Mouse (Mus musculus): Measurements from ENCODE around the gene Gnai3.
A peak's percentile ranks its signal among the peaks of the same experiment; 100 is the strongest.

The Gnai3 gene

DNA sequence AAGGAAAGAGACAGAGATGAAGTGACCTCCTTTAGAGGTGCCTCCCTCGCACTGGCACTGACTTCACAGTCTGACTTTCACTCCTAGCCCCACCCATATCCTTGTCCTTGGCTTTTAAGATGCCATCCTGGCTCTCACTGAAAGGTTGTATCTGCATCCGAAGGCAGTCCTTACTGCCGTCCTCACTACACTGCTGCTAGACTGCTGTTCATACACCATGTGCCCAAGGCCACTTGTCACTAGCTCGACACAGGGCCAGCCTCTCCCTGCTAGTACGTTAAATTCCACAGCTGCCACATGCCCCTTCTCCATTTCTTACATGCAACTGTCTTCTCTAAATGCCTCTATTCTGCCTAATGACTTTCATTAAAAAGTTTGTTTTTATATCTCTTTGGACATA lies 34.6 kb downstream of the Gnai3 start:
- no peak for DNase-seq (ENCODE audit: low spot score)

DNA sequence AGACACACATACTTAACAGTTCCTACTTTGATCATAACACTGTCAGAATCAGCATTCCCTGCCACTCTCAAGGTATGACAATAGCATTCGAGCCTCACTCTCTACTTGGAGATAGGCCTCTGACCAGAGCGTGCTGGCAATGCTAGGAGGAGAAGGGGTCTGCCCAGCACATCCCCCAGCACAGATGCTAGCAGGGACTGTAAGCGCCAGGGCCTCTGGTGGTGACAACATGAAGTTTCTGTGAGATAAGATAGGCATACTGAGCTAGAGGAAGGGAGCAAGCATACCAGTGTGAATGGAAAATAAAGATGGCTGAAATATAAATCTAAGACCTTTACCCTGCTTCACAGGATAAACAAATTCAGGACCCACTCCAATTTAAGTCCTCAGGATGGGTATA lies 40.7 kb downstream of the Gnai3 start:
- no peak for DNase-seq (ENCODE audit: low spot score)

DNA sequence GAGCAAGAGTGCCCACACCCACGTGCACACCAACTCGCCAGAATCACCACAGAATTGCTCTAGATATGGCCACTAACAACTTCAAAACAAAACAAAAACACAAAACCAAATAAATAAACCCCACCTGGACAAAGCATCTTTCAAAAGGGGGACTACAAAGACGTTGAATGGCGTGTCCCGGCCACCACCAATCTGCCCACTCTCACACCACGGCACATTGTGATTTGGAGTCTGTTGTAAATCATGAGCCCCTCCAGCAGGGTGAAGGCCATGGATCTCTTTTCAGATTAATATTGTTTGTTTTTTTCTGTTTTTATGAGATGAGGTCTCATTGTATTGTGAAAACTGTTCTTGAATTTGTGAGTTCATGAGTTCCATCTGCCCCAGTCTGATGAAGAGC lies 43.9 kb downstream of the Gnai3 start:
- no peak for DNase-seq (ENCODE audit: low spot score)

DNA sequence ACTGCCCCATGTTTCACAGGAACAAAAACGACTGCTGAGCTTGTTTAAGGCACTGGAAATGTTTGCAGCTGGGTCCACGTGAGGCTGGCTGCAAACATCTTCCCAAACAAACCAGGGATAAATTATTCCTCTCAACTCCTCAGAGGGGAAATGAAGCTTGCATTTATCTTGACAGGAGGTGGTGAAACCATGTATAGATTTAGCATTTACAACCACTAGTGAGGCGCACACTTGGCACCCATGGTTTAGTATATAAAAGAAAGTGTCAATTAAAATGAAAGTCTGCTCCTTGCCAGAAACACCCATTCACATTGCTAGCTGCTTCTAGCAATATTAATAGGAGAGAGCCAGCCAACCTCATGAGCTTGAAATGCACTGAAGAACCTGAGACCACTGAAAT lies 44.4 kb downstream of the Gnai3 start:
- DNase-seq (ENCODE audit: low spot score), result no peak

DNA sequence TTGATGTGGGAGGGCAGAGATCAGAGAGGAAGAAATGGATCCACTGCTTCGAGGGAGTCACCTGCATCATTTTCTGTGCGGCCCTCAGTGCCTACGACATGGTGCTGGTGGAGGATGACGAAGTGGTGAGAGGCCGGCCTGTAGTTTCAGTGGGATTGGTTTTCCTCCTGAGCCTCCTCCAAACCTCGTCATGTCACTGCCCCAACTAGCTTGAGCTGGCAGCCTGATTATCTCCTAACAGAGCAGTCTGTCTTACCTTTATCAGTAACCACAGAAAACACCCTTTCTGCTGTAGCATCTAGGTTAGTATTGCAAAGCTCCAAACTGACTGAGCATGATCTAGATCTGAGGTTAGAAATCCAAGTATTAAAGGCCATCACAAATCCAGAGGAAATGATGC lies 47.6 kb downstream of the Gnai3 start:
- no peak for DNase-seq (ENCODE audit: low spot score)

DNA sequence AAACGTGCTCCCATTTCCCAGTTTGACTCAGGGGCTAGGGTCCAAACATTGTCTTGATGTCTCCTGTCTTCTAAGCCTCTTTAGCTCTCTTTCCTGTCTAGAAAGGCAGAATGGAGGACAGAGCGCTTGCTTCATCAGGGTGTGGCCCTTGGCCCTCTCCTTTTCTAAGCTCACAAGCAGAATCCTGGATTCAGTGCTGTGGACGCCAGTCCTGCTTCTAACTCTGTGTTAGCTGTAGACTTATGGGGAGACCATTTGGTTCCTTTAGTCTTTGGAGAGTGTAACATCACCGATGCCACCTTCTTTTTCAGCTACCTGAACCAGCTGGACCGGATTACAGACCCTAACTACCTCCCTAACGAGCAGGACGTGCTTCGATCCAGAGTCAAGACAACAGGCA lies 48.3 kb downstream of the Gnai3 start:
- no peak for DNase-seq (ENCODE audit: low spot score)

DNA sequence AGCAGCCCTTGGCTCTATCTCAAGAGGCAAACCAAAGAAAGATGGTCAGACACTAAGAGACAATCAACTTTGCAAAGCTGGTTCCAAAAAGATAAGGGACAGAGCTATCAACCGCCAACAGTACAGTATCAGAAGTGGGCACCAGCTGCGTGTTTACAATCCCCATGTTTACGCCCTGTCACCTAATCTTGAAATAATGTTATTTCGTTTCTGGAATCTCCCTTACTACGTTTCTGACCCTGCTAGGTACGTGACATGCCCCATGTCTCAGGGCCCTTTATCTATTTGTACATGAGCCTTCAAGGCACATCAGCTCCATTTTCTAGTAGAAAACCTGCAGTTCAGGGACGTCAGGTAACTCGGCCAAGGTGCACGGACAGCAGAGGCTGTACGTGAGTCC lies 49.2 kb downstream of the Gnai3 start:
- no peak for DNase-seq (ENCODE audit: low spot score)

DNA sequence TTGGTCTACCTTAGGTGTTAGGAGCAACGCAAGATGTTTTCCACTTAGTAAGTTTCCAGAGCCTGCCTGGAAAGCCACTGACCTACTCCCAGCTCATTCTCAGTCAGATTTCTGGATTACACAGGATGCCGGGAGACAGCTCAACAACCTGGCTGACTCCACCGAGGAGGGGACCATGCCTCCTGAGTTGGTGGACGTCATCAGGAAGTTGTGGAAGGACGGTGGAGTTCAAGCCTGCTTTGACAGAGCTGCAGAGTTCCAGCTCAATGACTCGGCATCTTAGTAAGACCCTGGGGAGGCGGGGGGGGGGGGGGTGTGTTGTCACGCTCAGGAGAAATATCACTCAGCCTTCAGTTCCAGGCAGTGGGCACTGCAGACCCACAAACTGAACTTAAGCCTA lies 49.7 kb downstream of the Gnai3 start:
- DNase-seq (ENCODE audit: low spot score), result no peak

DNA sequence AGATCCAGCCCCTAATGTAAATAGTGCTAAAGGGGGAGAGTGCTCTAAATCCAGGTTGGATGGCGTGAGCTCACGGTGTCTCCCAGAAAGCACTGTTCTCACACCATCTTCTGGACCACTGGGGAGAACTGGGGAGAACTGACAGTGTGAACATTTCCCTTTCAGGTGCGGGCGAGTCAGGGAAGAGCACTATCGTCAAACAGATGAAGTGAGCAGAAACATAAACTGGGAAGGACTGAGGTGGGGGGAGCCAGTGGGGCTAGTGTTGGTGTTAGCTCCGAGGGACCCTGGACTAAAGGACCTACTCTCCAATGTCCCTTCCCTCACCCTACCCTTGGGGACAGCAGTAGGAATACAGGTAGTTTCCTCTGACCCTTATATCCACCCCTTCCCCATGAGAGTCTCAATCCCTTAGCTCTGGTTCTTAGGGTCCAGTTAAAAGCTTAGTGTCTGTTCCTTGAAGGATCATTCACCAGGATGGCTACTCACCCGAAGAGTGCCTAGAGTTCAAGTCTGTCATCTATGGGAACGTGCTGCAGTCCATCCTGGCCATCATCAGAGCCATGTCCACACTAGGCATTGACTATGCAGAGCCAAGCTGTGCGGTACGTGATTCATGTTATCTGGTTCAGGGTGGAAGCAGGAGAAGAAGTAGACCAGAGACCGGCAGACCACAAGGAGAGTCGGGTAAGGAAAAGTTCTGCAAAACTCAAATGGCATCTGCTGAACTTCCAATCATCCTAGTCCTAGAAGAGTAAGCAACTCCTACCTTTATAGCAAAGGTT lies 50.8 kb downstream of the Gnai3 start:
- no peak for DNase-seq (ENCODE audit: low spot score)

DNA sequence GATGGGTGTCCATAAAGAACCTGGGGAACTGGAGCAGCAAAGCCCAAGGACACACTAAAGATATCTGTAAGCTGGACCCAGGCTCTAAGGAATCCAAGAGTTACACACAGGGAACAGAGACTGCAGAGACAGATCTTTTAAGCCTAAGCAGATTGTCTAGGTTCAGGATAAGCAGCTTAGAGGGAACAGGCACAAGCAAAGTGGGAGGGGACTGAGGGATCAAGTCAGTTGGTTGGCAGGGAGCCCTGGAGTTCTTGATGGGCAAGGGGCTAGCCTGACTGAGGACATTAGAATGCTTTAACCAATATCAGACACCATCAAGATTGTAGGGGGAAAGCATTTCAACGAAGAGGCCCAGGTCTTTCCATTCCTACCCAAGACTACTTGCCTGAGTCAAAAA lies 51.8 kb downstream of the Gnai3 start:
- no peak for DNase-seq (ENCODE audit: low spot score)

DNA sequence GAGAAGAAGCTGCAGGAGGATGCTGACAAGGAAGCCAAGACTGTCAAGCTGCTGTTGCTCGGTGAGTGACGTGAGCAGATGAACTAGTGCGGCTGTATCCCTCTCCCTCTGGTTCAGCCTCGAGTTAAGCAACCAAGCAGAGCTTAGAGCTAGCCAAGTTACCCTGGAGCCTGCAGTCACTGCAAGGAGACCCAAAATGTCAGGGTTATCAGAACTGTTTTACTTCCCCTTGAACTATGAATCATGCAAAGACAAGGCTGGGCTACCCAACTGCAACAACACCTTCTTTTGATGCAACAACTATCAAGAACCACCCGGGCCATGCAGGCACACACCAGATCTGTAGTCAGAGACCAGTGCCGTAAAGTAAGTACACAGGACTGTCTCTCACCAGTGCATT lies 52.6 kb downstream of the Gnai3 start:
- DNase-seq (ENCODE audit: low spot score), result no peak

DNA sequence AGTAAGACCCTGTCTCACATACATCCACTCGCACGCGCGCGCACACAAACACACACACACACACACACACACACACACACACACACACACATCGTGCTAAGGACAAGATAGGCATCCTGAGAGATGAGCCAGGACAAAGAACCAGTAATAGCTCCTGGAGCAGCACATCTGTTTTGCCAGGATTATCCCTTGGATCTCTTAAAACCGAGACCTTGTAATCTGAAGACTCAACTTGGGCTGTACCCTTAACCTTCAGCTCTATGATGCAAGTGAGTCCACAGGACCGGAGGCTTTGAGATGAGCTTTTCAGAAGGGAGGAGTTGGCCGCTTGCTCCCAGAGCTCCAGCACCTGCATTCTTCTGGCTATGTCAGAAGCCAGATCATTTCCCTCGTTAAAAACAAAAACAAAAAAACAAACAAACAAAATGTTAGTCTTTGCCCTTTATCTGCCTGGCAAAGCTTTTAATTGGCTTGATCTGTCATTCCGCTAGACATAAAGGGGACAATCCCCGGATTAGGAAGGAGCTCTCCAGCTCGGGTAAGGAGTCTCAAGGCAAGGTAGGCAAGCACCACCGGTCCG lies 53.3 kb downstream of the Gnai3 start, which contains the start of gene Gnat2:
Gene Gnat2 (plus strand): TSS at position 254 of the 580 bp plus-strand sequence.
- no peak for DNase-seq (ENCODE audit: low spot score)

DNA sequence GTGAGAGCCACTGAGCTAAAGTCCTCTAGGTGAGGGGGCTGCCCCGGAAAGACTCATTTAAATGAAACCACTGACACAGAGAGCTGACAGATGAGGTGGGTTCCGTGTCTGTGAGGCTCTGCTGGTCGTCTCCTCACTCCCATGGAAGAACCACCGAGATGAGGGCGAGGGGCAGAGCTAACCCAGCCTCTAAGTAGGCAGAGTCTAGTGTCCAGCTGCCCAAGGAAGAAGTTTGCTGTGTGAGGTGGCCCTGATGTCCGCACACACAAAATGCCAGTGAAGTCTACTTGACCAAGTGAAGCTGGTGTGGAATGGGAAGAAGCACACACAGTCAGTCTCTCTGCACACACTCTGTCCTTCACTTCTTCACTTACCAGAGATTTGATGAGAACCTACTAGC lies 53.9 kb downstream of the Gnai3 start:
- no peak for DNase-seq (ENCODE audit: low spot score)

DNA sequence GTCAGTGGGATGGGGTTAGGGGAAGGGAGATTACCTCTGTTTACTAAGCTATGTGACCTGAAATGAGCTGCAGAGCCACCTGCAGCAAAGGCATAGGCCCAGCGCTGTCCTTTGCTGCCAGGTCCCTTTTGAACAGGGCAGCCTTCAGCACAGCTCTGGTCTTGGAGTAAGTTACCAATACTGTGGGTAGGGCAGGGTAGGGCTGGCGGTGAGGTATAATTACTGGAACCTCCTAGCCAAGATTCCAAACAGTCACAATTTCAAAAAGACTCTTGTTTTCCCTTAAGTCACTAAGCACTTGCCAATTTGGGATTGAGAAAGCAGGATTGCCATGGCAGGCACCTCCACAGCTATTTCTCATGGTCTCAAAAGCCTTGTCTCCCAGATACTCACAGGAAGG lies 55.4 kb downstream of the Gnai3 start:
- no peak for DNase-seq (ENCODE audit: low spot score)

DNA sequence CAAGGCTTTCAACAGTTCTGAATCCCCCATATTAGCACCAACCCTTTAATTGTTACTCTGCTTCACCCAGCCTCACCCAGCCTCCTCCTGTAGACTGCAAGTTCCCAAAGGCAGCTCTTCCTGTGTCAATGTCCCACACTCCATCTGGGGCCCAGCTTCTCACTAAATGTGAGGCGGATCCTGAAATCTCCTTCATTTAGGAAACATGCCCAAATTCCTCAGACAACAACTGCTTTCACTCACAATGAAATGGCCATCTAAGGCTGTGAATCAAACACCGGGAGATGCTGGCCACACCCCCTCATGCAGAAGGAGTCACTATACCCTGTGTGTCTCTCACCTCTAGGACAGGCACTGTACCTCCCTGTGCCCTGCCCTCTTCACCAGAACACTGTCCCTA lies 56.0 kb downstream of the Gnai3 start:
- no peak for DNase-seq (ENCODE audit: low spot score)

DNA sequence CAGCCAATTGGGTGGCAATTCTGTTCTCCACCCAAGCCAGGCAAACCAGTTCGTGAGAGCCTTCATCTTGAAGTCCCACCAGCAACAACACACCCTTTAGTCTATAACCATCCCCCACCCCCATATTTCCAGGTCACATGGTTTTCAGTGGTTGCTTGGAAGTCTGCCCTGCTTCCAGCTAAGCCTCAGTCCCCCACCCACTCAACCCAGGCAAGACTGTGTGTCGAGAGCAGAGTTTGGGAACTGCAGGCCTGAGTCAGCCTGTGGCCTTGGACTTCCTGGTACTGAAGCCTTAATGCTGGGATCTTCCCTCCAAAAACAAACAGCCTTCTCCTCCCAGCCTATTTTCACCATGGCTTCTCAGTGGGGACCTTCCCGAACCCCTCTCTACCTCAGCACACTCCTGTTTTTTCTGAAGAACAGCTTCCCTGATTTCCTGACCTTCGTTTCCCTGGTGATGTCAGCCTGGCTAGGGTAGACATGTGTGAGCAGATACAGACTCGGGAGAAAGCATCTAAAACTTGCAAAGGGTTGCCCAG lies 57.0 kb downstream of the Gnai3 start:
- no peak for DNase-seq (ENCODE audit: low spot score)

DNA sequence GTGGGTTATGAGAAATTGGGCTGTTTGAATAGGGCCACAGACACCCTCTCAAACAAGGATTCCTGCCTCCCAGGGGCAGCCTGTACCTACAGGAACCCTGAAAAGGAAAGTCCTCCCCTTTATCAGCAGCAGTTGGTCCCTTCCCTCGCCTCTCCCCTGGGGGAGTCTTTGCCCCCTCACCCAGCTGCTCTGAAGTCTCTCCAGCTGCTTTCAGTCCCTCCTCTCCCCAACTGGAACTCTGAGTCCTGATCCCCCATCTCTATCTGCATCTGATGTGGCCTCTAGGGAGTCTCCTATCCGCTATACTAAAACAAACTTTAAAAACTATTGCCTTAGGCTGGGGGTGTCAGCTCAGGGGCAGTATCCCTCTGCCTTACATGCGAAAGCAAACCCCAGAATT lies 58.6 kb downstream of the Gnai3 start:
- no peak for DNase-seq (ENCODE audit: low spot score)

DNA sequence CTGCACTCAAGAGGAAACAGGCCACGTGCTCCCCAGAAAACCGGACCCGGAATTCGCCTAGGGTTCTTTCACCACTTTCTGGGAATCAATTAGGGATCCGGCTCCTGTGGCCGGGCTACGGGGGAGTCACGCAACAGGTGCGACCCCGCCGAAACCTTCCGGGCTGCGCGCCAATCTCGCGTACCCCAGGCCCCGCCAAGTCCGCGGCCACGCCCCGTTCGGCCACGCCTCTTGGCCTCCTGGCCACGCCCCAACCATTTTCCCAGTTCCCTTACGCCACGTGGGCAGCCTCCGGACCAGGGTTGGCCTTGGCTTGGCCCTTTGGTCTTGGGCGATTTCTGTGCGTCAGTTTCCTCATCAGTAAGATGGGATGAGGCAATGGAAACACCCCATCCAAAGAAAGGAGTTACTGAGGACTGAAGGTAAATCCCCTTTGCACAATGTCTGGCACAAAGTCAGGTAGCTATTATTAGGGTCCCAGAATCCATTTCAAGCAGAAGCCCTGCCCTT lies 59.4 kb downstream of the Gnai3 start, which contains the start of gene Ampd2:
Gene Ampd2 (minus strand): TSS at position 182 of the 510 bp plus-strand sequence.
- peak; percentile 81 for DNase-seq (ENCODE audit: low spot score)

DNA sequence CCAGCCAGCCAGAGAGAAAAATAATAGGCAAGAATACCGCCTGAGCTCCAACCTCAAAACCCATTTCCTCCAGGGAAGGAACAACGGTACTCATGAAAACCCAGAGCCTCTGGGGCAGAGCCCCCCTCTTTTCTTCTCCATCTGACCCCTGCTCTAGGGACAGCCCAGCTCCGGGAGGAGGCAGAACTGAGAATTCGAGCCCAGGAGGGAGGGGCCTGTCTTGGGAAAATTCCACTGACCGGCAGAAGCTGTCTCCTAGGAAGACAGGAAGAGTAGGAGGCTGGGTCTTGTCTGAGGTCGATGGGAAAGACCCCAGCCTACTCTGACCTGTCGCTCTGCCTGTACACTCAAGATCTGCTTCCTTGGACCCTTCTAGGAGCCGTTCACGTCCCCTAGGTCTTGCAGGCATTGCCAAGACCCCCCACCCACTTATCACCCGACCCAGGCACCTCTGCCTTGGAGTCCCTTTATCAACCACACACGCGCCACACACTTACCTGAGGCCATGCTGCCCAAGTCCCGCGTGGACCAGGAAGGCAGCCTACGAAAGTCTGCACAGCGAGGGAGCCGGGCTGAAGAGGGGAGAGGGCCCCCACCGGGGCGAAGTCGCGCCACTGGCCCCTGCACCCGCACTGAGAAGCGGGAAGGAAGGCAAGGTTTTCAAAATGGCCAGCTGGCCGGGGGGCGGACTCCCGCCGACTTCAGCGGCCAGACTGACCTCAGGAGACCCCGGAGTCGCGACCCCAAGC lies 60.1 kb downstream of the Gnai3 start:
- DNase-seq (ENCODE audit: low spot score), result peak; percentile 60

DNA sequence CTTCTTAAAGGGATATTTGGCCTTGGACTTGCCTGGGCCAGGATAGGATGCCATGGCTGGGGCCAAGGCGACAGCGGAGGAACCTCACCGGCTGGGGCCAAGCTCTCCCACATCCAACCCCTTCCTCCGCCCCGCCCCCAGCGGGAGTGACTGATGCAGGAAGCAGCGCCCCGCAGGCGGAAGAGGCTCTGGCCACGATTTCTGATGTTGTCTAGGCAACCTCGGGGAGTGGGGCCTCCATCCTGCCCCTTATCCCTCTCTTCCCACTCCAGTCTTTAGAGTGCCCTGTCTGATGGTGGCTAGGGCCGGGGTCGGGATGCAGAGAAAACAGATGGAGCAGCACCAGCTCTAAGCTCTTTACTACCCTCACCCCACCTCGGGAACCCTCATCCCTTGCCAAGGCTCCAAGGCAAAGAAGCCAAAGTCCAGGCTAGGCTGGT lies 60.6 kb downstream of the Gnai3 start:
- DNase-seq (ENCODE audit: low spot score), result peak; percentile 85

DNA sequence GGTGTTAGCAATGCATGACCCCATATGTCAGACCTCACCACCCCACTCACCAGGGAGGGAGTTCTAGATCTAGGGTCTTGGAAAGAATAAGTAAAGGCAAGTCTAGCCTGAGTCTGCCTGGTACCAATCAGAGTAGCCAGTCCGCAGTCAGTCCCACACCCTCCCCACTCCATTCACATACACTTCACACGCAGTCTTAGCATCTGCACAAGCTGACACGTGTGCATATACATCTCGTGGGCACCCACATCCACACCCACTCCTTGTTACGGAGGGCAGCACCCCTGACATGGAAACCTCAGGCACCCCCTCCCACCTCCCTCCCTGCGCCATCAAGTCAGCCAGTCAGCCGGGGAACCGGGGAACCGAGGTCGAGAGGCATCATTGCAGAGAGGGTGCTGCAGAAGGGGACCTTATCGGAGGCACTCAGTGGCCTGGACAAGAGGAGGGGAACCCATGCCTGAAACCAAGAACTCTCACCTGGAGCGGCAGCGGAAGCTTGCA lies 61.1 kb downstream of the Gnai3 start:
- no peak for DNase-seq (ENCODE audit: low spot score)

DNA sequence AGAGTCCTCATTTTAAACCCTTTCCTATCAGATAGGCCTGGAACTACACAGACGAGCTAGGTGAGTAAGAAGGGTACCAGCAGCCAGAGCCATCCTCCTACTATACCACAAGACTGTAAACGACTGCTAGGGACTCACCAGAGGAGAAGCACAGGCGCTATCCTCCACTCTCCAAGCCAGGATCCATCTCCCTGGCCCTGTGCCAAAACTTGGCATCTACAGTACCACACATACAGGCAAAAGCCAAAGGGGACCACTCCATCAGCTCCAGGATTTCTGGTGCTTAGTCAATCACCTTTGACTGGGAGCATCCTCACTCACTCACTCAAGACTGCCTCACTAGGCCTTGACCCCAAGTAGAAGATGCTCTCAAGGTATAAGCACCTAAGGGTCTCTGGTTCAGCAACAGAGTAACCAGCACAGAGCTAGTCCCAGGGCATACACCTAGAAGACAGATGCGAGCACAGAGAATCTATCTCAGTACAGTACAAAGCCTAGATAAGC lies 62.0 kb downstream of the Gnai3 start:
- DNase-seq (ENCODE audit: low spot score), result no peak

All from ovary, postnatal 14 days (tissue).